Mouse (Mus musculus) liver, embryonic 14.5 days (tissue): Measurements from ENCODE around the gene Hbs1l. TPM values are rescaled to one million over a fixed set of nuclear protein-coding genes. Genes with fewer than 3 reads are reported as not detected.

Experiments used
- ATAC-seq: fragments of 200-750 bp; cut with Nextera tagmentation; 2 replicates; pipeline ENCODE4 v1.8.0; 2017; ENCODE audit warnings: moderate number of reproducible peaks, mild to moderate bottlenecking, moderate library complexity; ENCODE audit not compliant: insufficient read depth
- DNase-seq, 3 experiments: peaks; one replicate each; pipeline ENCODE4 v3.0.0-alpha.2; 2012 to 2013; ENCODE audit warnings: low read depth in 3 of 3, low spot score in 3 of 3
- H3K27ac ChIP-seq: fragments of 300-500 bp; sonication (generic); 2 replicates; pipeline ENCODE4 v1.5.1; 2014; ENCODE audit warnings: moderate library complexity, mild to moderate bottlenecking, control low read depth, inconsistent platforms
- H3K27me3 ChIP-seq: fragments of 300-500 bp; sonication (generic); 2 replicates; pipeline ENCODE4 v1.6.1; 2014; ENCODE audit warnings: mild to moderate bottlenecking, low read length, moderate library complexity; ENCODE audit not compliant: control insufficient read depth, insufficient read depth
- H3K36me3 ChIP-seq: fragments of 300-500 bp; sonication (generic); replicated peaks from 2 replicates; pipeline ENCODE4 v1.6.1; 2014; ENCODE audit warnings: low read depth; ENCODE audit not compliant: control insufficient read depth, insufficient read depth
- H3K4me1 ChIP-seq, 2 experiments: fragments of 200-500 bp in 1 of 2; fragments of 300-500 bp in 1 of 2; sonication (generic) in 1 of 2; replicated peaks; 2 replicates each; pipeline ENCODE4 v1.6.1; 2012 to 2014; ENCODE audit warnings: antibody characterized with exemption in 1 of 2, inconsistent platforms in 1 of 2, low read length in 1 of 2; ENCODE audit not compliant: control insufficient read depth in 2 of 2, insufficient read depth in 2 of 2
- H3K4me2 ChIP-seq: fragments of 300-500 bp; sonication (generic); 2 replicates; pipeline ENCODE4 v1.6.1; 2014; ENCODE audit warnings: low read depth, mild to moderate bottlenecking, control low read depth, moderate library complexity
- H3K4me3 ChIP-seq, 2 experiments: fragments of 200-500 bp in 1 of 2; fragments of 300-500 bp in 1 of 2; sonication (generic) in 1 of 2; 2 replicates each; pipeline ENCODE4 v1.5.1; 2012 to 2014; ENCODE audit warnings: low read depth in 2 of 2, low read length in 2 of 2, mild to moderate bottlenecking in 2 of 2, control low read depth in 1 of 2, inconsistent platforms in 1 of 2, moderate library complexity in 1 of 2; ENCODE audit not compliant: insufficient read depth in 1 of 2
- H3K9ac ChIP-seq: fragments of 300-500 bp; sonication (generic); replicated peaks from 2 replicates; pipeline ENCODE4 v1.6.1; 2014; ENCODE audit warnings: mild to moderate bottlenecking, control low read depth, moderate library complexity
- H3K9me3 ChIP-seq: fragments of 300-500 bp; sonication (generic); 2 replicates; pipeline ENCODE4 v1.6.1; 2016; ENCODE audit warnings: low read length, mixed read lengths; ENCODE audit not compliant: control insufficient read depth
- CTCF ChIP-seq: IDR thresholded peaks from 2 replicates; pipeline ENCODE4 v1.5.1; 2016; ENCODE audit warnings: antibody characterized with exemption, low read depth, control low read depth
- EP300 ChIP-seq: IDR thresholded peaks from 2 replicates; pipeline ENCODE4 v1.6.1; 2016; ENCODE audit warnings: antibody characterized with exemption, low read depth
- WGBS: fragments of 180-500 bp; shearing (Covaris S2); extraction: QIAGEN DNeasy Blood & Tissue Kit; methylation state at CpG from one replicate; pipeline ENCODE4 v1.1.7; 2014; ENCODE audit not compliant: insufficient replicate concordance; 5-methylcytosine and 5-hydroxymethylcytosine counted together
- polyA plus RNA-seq, 2 experiments: library from polyadenylated mRNA; depleted of rRNA in 1 of 2; stranded (reverse) in 1 of 2; unstranded in 1 of 2; fragments of >200 nt; fragmentation: Nextera tagmentation in 1 of 2; extraction: Ambion mirVana in 1 of 2; gene quantifications; 2 replicates each; pipeline versions ENCODE4 v1.2.1 to v1.2.3; 2012 to 2014

Hbs1l gene
- 13.5 and 18.0 TPM in 2 replicates for polyA plus RNA-seq (2012; rRNA removed)
- polyA plus RNA-seq (2014; fragmentation: Nextera tagmentation; extraction: Ambion mirVana): 56.1 and 61.8 TPM in 2 replicates

DNA sequence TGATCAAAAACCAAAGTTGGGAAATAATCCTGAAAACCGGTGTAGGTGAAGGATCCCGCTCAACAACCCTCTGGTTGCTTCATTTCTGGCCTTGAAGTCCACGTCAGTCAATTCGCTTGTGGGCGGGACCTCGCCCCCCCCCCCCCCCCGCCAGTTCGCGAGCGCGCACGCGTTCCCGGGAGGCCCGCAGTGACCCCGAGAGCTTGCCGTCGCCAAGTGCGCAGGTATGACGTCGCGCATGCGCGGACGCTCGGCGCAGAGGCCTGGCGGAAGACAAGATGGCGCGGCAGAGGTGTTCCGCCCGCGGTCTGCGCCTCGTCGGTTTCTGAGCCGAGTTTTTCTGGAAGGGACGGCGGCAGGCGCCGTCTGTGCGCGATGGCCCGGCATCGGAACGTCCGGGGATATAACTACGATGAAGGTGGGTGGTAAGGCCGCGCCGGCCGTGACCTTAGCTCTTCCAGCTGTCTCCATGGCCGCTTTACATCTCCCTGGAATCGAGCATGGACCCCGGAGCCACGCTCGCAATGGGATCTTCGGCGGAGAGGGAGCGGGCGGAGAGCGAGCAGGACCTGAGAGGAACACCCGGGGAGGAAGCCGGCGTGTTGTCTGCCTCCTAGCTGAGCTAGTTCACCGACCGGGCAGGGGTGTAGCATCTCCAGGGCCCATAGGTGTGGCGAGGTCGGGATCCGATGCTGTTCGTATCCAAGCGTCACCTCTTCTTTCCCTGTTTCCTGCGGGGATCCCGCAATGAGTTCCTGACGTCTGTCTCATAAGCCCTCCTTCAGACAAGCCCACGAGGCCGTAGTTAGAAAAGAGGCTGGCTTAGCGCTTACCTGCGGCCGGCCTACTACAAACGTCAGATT is at the start of gene Hbs1l:
Hbs1l (plus strand) TSS at position 221 of the 863 bp plus-strand sequence.
- Histone ChIP-seq H3K4me3 (peak within 1 kb of the TSS; percentile 84 to 92), H3K9me3 (no peaks in the 10 kb centered on the region), H3K9ac (peak within 1 kb of the TSS; percentile 94), H3K27ac (peak within 1 kb of the TSS; percentile 74), H3K4me2 (peak within 1 kb of the TSS; percentile 96), H3K36me3 (peaks cover 19% of the 10 kb centered on the region), H3K27me3 (no peaks in the 10 kb centered on the region), H3K4me1 (peaks cover 11 to 18% of the 10 kb centered on the region in 2 experiments)
- peak; percentile 39 for TF ChIP-seq EP300
- TF ChIP-seq CTCF: 0 out of 2 replicates have a peak, but pooled peaks have one; percentile 1
- peak; percentile 90 to 91 (median 90) for DNase-seq
- ATAC-seq: peak; percentile 100
- under 1% methylated on average over 79 of the region's 81 CpGs for WGBS

- WGBS: 67% methylated on average over 4 of the region's 4 CpGs
- Histone ChIP-seq H3K27me3 (no peaks in the 10 kb centered on the region), H3K4me1 (peaks cover 10 to 19% of the 10 kb centered on the region in 2 experiments), H3K9me3 (no peaks in the 10 kb centered on the region), H3K36me3 (no peaks in the 10 kb centered on the region), H3K9ac (no peak overlapping the region), H3K27ac (no peak overlapping the region), H3K4me3 (no peak overlapping the region), H3K4me2 (no peak overlapping the region)
- DNase-seq: no peak
- no peak for ATAC-seq
- no peak for TF ChIP-seq EP300
- TF ChIP-seq CTCF: no peak
These were observed 47.2 kb upstream of the Hbs1l start for GRCm38 (mm10) chr10:21248556-21248955.

DNA sequence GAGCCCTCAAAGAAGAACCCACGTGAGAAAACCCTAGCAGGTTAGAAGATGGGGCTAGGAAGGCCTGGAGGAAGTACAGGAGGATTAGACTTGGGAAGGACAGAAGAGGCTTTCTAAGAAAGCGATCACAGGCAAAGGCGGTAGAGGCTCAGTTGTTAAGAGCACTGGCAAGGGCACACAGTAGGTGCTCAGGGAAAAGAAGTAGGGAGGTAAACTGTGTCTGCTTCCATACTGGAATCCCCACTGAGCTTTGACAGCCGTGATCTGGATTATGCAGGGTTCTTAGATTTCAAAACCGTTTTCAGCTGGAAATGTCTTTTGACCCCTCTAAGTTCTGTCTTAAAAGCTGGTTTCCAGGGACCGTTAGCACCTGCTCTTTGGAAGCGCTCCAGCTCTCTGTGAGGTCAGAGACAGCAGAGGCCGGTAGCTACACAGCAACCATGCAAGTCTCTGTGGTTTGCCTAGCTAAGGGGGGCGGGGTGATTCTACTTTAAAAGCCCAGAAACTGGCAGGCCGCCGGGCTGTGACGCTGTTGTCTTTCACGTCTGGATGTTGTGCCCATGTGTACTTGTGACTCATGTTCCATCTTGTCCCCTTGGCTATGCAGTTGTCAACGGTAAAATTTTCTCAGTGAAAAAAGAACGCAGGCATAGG is 43.8 kb upstream of the Hbs1l start:
- DNase-seq (no peak), ATAC-seq (no peak)
- Histone ChIP-seq H3K9ac (no peak overlapping the region), H3K36me3 (no peaks in the 10 kb centered on the region), H3K4me1 (peaks cover 8 to 20% of the 10 kb centered on the region in 2 experiments), H3K4me2 (no peak overlapping the region), H3K9me3 (no peaks in the 10 kb centered on the region), H3K4me3 (no peak overlapping the region), H3K27me3 (no peaks in the 10 kb centered on the region), H3K27ac (no peak overlapping the region)
- 49% methylated on average over 15 of the region's 15 CpGs for WGBS
- TF ChIP-seq EP300 (no peak), CTCF (no peak)

DNA sequence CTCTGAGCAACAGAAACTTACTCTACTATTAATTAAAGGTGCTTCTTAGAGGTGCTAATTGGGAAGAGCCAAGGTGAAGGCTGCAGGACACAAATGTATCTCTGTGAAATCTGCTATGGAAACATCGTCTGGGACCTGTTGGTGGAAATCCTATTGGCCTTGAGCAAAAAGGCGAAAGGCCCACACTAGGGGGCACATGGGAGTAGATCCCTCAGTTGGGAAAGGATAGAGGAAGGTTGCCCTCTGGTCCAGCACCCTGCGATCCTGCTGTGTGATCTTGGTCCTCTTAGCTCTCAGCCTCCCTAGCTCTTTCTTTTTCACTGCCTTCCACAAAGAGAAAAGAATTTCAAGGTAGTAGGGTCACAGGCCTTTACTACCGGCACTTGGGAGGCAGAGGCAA is 43.0 kb upstream of the Hbs1l start:
- Histone ChIP-seq H3K9me3 (no peaks in the 10 kb centered on the region), H3K27ac (no peak overlapping the region), H3K4me2 (no peak overlapping the region), H3K4me1 (peaks cover 8 to 20% of the 10 kb centered on the region in 2 experiments), H3K9ac (no peak overlapping the region), H3K4me3 (no peak overlapping the region), H3K27me3 (no peaks in the 10 kb centered on the region), H3K36me3 (no peaks in the 10 kb centered on the region)
- no peak for TF ChIP-seq EP300
- TF ChIP-seq CTCF: peak; percentile 65
- ATAC-seq (no peak), DNase-seq (no peak)
- WGBS: 59% methylated on average over 4 of the region's 4 CpGs
